Mouse (Mus musculus): ENCODE measurements around the gene Tmem63a.

Gene Tmem63a

GRCm38 (mm10) chr1:181009754-181010153 lies 67.6 kb downstream of the Tmem63a start:
- DNase-seq (ENCODE audit: low spot score) = peak; percentile 70

- DNase-seq (ENCODE audit: low spot score) = no peak
Measured at GRCm38 (mm10) chr1:181010171-181010932, 68.2 kb downstream of the Tmem63a start.

- no peak for DNase-seq (ENCODE audit: low spot score)
Measured at GRCm38 (mm10) chr1:181011601-181012000, 69.5 kb downstream of the Tmem63a start.

- no peak for DNase-seq (ENCODE audit: low spot score)
Measured at GRCm38 (mm10) chr1:181012416-181012815, 70.3 kb downstream of the Tmem63a start.

GRCm38 (mm10) chr1:181013446-181013845 lies 71.3 kb downstream of the Tmem63a start:
- DNase-seq (ENCODE audit: low spot score) = no peak

- peak; percentile 54 for DNase-seq (ENCODE audit: low spot score)
Measured at GRCm38 (mm10) chr1:181014731-181015500, 72.8 kb downstream of the Tmem63a start.

- DNase-seq (ENCODE audit: low spot score) = peak; percentile 93
Measured at GRCm38 (mm10) chr1:181015558-181015957, 73.4 kb downstream of the Tmem63a start.

GRCm38 (mm10) chr1:181016045-181016444 lies 73.9 kb downstream of the Tmem63a start:
- peak; percentile 27 for DNase-seq (ENCODE audit: low spot score)

- peak; percentile 93 for DNase-seq (ENCODE audit: low spot score)
Measured at GRCm38 (mm10) chr1:181016532-181017131, 74.5 kb downstream of the Tmem63a start.

GRCm38 (mm10) chr1:181017212-181017711 lies 75.1 kb downstream of the Tmem63a start:
- peak; percentile 90 for DNase-seq (ENCODE audit: low spot score)

GRCm38 (mm10) chr1:181017890-181018420 lies 75.8 kb downstream of the Tmem63a start:
- DNase-seq (ENCODE audit: low spot score) = no peak

- DNase-seq (ENCODE audit: low spot score) = no peak
Measured at GRCm38 (mm10) chr1:181020756-181021487, 78.8 kb downstream of the Tmem63a start, which contains the start of gene Ephx1. Ephx1 (minus strand) TSS chr1:181020904.

- no peak for DNase-seq (ENCODE audit: low spot score)
Measured at GRCm38 (mm10) chr1:181021488-181021865, 79.3 kb downstream of the Tmem63a start.

GRCm38 (mm10) chr1:181022265-181022664 lies 80.1 kb downstream of the Tmem63a start:
- DNase-seq (ENCODE audit: low spot score) = peak; percentile 88

Measured in lung, postnatal 25 days (tissue).